Mouse (Mus musculus) liver, embryonic 16.5 days (tissue): ENCODE measurements around the gene Mast3. TPM values are rescaled to one million over a fixed set of nuclear protein-coding genes. Genes with fewer than 3 reads are reported as not detected.
A peak's percentile ranks its signal among the peaks of the same experiment; 100 is the strongest.

Experiments used
- ATAC-seq: fragments of 200-750 bp; cut with Nextera tagmentation; 2 replicates; pipeline ENCODE4 v1.8.0; 2017; ENCODE audit warnings: low read depth, mild to moderate bottlenecking, moderate number of reproducible peaks, moderate library complexity
- H3K27ac ChIP-seq: fragments of 300-500 bp; sonication (generic); 2 replicates; pipeline ENCODE4 v1.5.1; 2014; ENCODE audit warnings: mild to moderate bottlenecking, low read length
- H3K27me3 ChIP-seq: fragments of 300-500 bp; sonication (generic); 2 replicates; pipeline ENCODE4 v1.6.1; 2014; ENCODE audit warnings: low read depth, low read length, mixed read lengths; ENCODE audit not compliant: control insufficient read depth, insufficient read depth
- H3K36me3 ChIP-seq: fragments of 300-500 bp; sonication (generic); 2 replicates; pipeline ENCODE4 v1.6.1; 2014; ENCODE audit warnings: mild to moderate bottlenecking; ENCODE audit not compliant: control insufficient read depth, insufficient read depth
- H3K4me1 ChIP-seq: fragments of 300-500 bp; sonication (generic); 2 replicates; pipeline ENCODE4 v1.6.1; 2014; ENCODE audit warnings: low read depth, low read length, mixed read lengths; ENCODE audit not compliant: control insufficient read depth
- H3K4me2 ChIP-seq: fragments of 300-500 bp; sonication (generic); 2 replicates; pipeline ENCODE4 v1.6.1; 2014; ENCODE audit warnings: low read depth, low read length, mixed read lengths
- H3K4me3 ChIP-seq: fragments of 300-500 bp; sonication (generic); 2 replicates; pipeline ENCODE4 v1.5.1; 2014; ENCODE audit warnings: low read depth, mild to moderate bottlenecking, low read length
- H3K9ac ChIP-seq: fragments of 300-500 bp; sonication (generic); 2 replicates; pipeline ENCODE4 v1.6.1; 2014; ENCODE audit warnings: low read depth, low read length
- H3K9me3 ChIP-seq: fragments of 300-500 bp; sonication (generic); replicated peaks from 2 replicates; pipeline ENCODE4 v1.6.1; 2016; ENCODE audit warnings: low read length; ENCODE audit not compliant: control insufficient read depth
- WGBS: fragments of 180-500 bp; shearing (Covaris S2); extraction: QIAGEN DNeasy Blood & Tissue Kit; methylation state at CpG from one replicate; pipeline ENCODE4 v1.1.7; 2014; ENCODE audit not compliant: insufficient replicate concordance; 5-methylcytosine and 5-hydroxymethylcytosine counted together
- polyA plus RNA-seq: library from polyadenylated mRNA; unstranded; fragments of >200 nt; fragmentation: Nextera tagmentation; extraction: Ambion mirVana; gene quantifications from 2 replicates; pipeline ENCODE4 v1.2.1, GENCODE M21; 2015

Mast3 gene
- polyA plus RNA-seq, 1 experiment from 2014 or later: 9.0 TPM

DNA sequence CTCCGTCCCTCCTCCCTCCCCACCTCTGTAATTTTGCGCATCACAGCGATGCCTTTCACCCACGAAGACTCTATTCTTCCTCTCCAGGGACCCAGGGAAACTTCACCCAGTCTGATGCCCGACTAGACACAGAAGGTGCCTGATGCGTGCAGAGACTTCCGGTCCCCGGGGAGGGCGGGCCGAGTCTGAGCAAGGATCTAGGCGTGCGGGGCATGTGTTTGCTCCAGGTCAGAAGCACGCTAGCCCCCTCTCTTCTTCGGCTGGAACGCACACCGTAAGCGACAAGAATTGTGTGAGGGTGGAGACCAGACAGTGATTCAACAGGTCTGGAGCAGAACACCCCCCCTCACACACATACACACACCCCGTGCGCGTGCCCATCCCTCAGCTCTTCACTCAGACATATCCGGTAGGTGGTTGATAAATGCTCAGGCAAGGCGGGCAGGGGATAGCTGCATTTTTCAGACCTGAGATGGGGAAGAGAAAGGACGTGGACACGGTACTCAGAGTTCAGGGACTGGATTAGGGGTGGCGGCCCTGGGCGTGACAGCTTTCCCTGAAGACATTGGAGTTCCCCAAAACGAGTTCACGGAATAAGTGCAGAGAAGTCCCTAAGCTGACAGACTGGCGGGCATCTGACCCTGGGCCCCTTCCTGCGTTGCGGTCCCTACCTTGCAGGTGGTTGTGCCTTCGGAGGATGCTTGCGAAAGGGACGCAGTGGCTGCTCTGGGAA is 38.9 kb downstream of the Mast3 start:
- Histone ChIP-seq H3K36me3 (peaks cover 2% of the 10 kb centered on the region; the same call in 1 of the 2 replicates), H3K9me3 (no peaks in the 10 kb centered on the region), H3K27ac (peak overlapping the region; percentile 83), H3K27me3 (no peaks in the 10 kb centered on the region), H3K4me2 (peak overlapping the region; percentile 98), H3K9ac (peak overlapping the region; percentile 75), H3K4me1 (peaks cover 83% of the 10 kb centered on the region), H3K4me3 (peak overlapping the region; percentile 69)
- WGBS: 3% methylated on average over 34 of the region's 34 CpGs
- ATAC-seq: no peak

DNA sequence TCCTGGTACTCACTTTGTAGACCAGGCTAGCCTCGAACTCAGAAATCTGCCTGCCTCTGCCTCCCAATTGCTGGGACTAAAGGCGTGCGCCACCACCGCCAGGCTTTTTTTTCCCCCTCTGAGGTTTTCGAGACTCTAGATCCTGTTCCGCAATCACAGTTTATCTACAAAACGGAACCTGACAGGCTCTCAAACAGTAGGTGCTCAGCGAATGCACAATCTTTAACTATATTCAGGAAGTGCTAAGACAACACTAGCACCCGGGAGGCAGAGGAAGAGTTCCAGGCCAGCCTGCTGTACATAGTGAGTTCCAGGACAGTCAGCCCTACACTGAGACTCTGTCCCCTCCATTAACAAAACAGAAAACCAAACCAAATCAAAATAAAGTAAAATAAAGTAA is 39.5 kb downstream of the Mast3 start:
- Histone ChIP-seq H3K27ac (peak overlapping the region; percentile 83), H3K4me1 (peaks cover 80% of the 10 kb centered on the region), H3K9ac (peak overlapping the region; percentile 75)

GRCm38 (mm10) chr8:70764676-70765075 is 40.2 kb downstream of the Mast3 start:
- Histone ChIP-seq H3K36me3 (peaks cover 2% of the 10 kb centered on the region; the same call in 1 of the 2 replicates), H3K9ac (no peak overlapping the region), H3K4me3 (no peak overlapping the region), H3K4me1 (peaks cover 80% of the 10 kb centered on the region), H3K27me3 (no peaks in the 10 kb centered on the region), H3K4me2 (peak overlapping the region; percentile 98), H3K27ac (peak overlapping the region; percentile 90), H3K9me3 (no peaks in the 10 kb centered on the region)
- WGBS: 79% methylated on average over 13 of the region's 13 CpGs
- no peak for ATAC-seq

More for the DNA sequence above, 39.5 kb downstream of the Mast3 start:
- Histone ChIP-seq H3K4me3 (peak overlapping the region; percentile 69), H3K36me3 (peaks cover 2% of the 10 kb centered on the region; the same call in 1 of the 2 replicates), H3K4me2 (peak overlapping the region; percentile 98), H3K27me3 (no peaks in the 10 kb centered on the region), H3K9me3 (no peaks in the 10 kb centered on the region)
- ATAC-seq: no peak
- 28% methylated on average over 9 of the region's 9 CpGs for WGBS

DNA sequence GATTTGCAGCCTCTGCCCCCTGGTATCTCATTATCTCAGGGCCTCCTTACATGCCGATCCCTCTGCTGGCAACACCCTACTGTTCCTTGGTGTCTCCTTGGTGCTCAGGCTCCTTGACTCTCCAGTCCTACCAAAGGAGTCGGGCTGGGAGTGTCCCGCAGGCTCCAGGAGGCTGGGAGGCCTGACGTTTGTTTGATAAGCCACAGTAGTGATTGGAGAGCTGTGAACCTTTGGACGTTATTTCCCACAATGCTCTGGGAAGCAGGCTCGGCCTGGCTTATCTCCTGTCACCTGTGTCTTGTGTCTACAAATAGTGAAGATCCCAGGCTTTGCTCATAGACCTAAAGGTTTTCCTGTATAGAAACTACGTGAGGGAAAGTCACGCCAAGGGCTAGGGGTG is 40.8 kb downstream of the Mast3 start:
- H3K4me2 ChIP-seq: peak overlapping the region; percentile 98
- H3K9ac ChIP-seq: peak overlapping the region; percentile 43
- ATAC-seq: peak; percentile 27
- peaks cover 2% of the 10 kb centered on the region; the same call in 1 of the 2 replicates for H3K36me3 ChIP-seq
- peak overlapping the region; percentile 90 for H3K27ac ChIP-seq
- 13% methylated on average over 8 of the region's 8 CpGs for WGBS
- H3K27me3 ChIP-seq: no peaks in the 10 kb centered on the region
- peak overlapping the region; percentile 27 for H3K4me3 ChIP-seq
- H3K4me1 ChIP-seq: peaks cover 80% of the 10 kb centered on the region
- no peaks in the 10 kb centered on the region for H3K9me3 ChIP-seq

GRCm38 (mm10) chr8:70763354-70763753 is 41.5 kb downstream of the Mast3 start:
- no peaks in the 10 kb centered on the region for H3K27me3 ChIP-seq
- peak overlapping the region; percentile 90 for H3K27ac ChIP-seq
- H3K4me3 ChIP-seq: no peak overlapping the region; the same call in 1 of the 2 replicates
- H3K4me1 ChIP-seq: peaks cover 84% of the 10 kb centered on the region
- 2% methylated on average over 3 of the region's 3 CpGs for WGBS
- H3K36me3 ChIP-seq: peaks cover 2% of the 10 kb centered on the region; the same call in 1 of the 2 replicates
- H3K4me2 ChIP-seq: peak overlapping the region; percentile 98
- no peaks in the 10 kb centered on the region for H3K9me3 ChIP-seq
- H3K9ac ChIP-seq: peak overlapping the region; percentile 43; the same call in 1 of the 2 replicates
- no peak for ATAC-seq

DNA sequence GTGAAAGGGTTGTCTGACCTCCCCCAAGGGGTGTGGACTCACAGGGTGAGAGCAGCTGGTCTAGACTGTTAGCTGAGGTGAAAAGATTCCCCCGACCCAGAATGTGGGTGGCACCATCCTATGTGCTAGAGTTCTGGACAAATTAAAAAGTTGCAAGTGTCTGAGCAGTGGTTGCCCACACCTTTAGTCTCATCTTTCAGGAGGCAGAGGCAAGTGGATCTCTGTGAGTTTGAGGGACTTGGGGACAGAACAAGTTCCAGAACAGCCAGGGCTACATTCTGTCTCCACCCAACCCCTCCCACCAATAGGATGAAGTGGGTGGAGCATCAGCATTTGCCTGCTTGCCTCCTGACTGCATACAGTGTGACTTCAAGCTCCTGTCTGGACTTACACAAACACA is 42.7 kb downstream of the Mast3 start:
- WGBS: 29% methylated on average over 1 of the region's 1 CpGs
- Histone ChIP-seq H3K9ac (peak overlapping the region; percentile 14; the same call in 1 of the 2 replicates), H3K36me3 (peaks cover 4% of the 10 kb centered on the region; the same call in 1 of the 2 replicates), H3K4me3 (no peak overlapping the region), H3K9me3 (no peaks in the 10 kb centered on the region), H3K4me2 (peak overlapping the region; percentile 50), H3K27ac (peak overlapping the region; percentile 87), H3K27me3 (no peaks in the 10 kb centered on the region), H3K4me1 (peaks cover 82% of the 10 kb centered on the region)
- ATAC-seq: no peak

- Histone ChIP-seq H3K4me2 (peak within 1 kb of the TSS; percentile 99), H3K36me3 (peaks cover 4% of the 10 kb centered on the region; the same call in 1 of the 2 replicates), H3K4me1 (peaks cover 70% of the 10 kb centered on the region), H3K9ac (peak within 1 kb of the TSS; percentile 86), H3K9me3 (no peaks in the 10 kb centered on the region), H3K27me3 (no peaks in the 10 kb centered on the region), H3K4me3 (peak within 1 kb of the TSS; percentile 74), H3K27ac (peak within 1 kb of the TSS; percentile 92)
- peak; percentile 91 for ATAC-seq
- WGBS: under 1% methylated on average over 55 of the region's 55 CpGs
Observed at GRCm38 (mm10) chr8:70760775-70761406, 44.0 kb downstream of the Mast3 start, which contains the start of gene Mpv17l2. Mpv17l2 (minus strand) TSS chr8:70760946.

- no peak for ATAC-seq
- Histone ChIP-seq H3K9ac (peak overlapping the region; percentile 86), H3K4me2 (peak overlapping the region; percentile 99), H3K27ac (peak overlapping the region; percentile 92), H3K36me3 (peaks cover 4% of the 10 kb centered on the region; the same call in 1 of the 2 replicates), H3K9me3 (no peaks in the 10 kb centered on the region), H3K4me3 (peak overlapping the region; percentile 74), H3K27me3 (no peaks in the 10 kb centered on the region), H3K4me1 (peaks cover 67% of the 10 kb centered on the region)
- under 1% methylated on average over 21 of the region's 22 CpGs for WGBS
Observed at GRCm38 (mm10) chr8:70760350-70760749, 44.5 kb downstream of the Mast3 start.
